Mouse (Mus musculus) lung, postnatal 14 days (tissue): Measurements from ENCODE around the gene Mvb12a.
A peak's percentile ranks its signal among the peaks of the same experiment; 100 is the strongest.

Experiments
- DNase-seq: peaks from one replicate; pipeline ENCODE4 v3.0.0; 2021

Mvb12a gene

DNA sequence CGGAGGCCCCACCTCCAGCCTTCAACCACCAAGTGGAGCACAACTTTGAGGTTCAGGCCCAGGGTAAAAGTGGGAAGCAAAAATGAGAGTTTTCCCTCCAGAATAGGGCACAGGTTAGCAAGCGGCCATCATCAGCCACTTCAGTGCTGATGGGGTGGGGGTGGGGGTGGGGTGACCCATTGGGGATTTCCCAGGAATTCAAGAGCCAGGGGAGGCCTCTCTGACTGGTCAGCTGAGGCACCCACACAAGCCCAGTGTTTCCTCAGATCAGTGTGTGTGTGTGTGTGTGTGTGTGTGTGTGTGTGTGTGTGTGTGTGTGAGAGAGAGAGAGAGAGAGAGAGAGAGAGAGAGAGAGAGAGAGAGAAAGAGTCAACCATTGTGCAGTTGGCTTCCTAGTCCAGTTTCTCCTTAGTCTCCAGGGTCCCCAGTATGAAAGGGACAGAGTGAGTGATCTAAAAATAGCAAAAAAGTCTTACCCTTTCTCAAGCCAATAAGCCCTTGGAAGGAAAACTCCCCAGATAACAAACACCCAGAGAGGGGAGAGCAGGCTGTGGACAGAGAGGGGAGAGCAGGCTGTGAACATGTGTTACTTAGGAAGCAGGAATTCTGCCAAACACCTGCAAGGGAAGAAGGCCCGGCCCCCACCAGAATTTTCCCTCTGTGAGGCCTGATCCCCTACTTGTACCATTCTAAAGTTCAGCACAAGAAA lies 15.4 kb upstream of the Mvb12a start:
- DNase-seq = no peak

DNA sequence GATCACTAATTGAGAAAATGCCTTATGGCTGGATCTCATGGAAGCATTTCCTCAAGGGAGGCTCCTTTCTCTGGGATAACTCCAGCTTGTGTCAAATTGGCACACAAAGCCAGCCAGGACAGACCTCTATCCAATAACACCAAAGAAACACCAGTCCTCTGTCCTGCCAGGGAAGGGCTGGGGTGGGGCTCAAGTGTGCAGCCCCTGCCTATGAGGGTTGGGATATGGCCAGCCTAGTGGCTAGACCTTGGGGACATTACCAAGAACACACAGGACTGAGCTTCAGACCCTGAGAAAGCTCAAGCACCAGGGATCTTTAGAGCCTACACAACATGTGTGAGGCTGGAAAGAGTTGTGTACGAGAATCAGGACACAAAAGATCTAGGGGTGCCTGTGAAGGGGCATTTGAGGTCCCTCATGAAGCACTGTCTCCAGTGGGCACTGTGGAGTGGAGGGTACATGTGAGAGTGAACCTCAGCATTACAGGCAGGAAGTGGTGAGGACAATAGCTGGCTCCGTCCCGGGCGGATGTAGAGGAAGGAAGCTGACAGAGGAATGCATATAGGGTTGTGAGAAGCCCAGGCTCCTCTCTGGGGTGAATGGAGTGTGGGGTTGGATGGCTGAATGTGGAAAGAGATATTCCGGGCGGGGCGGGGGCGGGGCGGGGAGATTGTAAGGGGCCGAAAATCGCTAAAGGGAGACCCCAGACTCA lies 14.2 kb upstream of the Mvb12a start:
- DNase-seq = peak; percentile 59

DNA sequence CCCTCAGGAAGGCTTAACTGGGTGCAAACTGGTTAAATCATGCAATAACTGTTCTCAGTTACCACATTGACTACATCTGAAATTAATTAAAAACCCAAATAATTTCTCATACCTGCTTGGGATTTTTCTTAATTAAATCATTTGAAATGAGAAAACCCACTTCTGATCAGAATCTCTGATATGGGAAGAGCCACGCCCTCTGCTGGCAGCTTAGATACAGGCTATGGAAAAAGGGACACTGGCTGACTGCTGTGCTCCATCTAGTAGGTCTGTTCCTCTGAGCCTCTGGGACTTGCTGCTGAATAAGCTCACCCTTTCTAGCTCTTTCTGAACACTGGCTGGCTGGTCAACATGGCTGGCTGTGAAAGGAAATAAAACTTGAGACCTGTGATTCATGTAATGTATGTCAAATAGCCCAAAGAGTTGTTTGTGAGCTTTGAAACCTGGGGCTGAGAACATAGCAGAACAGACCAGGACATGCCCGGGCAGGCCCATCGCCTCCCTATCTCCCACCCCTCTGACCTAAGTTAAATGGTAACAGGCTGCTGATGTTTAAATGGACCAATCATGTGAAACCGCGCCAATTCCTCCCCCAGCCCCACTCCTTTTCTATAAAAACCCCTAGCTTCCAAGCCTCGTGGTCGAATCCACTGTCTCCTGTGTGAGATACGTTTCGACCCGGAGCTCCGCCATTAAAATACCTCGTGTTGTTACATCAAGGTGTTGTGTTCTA lies 11.8 kb upstream of the Mvb12a start:
- peak; percentile 46 for DNase-seq

DNA sequence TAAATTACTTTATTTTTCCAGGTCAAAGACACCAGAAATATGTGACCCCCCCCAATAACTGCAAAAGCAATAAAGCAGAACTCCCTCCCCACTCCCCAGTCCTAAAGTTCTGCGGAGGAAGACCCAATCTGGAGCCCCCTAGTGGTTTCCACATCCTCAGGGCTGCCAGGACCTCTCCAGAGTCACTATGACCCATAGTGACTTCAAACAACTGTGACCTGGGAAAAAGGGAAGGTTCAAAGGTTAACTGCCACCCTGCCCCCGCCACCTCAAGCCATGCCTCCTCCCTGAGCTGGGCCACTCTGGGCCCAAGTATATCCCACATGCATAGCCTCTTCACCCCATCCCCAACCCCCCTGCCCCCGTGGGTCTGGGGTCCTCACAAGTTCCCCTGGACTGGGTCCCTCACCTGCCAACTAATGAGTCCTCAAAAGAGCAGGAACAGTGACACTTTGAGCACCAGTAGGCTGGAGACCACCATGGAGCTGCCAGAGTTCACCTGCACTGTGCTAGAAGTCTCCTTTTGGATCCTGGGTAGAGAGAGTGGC lies 8.4 kb upstream of the Mvb12a start:
- DNase-seq = no peak

DNA sequence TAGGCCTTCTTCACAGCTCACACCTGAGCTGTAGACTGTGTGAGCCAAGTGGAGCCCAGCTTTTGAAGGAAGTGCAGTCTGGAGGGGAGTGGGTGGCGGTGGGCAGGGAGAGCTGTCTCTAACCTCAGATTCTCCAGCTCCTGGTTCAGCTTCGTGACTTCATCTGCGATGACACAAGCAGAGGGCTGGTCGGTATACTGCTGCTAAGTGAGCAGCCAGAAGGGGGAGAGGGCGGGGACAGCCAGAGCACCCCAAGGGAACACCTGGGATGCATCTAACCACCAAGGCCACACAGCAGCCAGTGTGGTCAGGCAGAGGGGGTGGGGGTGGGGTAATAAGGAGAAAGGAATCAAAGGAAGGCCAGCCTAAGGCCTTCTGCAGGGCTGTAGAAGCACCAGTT lies 7.1 kb upstream of the Mvb12a start:
- DNase-seq = no peak

DNA sequence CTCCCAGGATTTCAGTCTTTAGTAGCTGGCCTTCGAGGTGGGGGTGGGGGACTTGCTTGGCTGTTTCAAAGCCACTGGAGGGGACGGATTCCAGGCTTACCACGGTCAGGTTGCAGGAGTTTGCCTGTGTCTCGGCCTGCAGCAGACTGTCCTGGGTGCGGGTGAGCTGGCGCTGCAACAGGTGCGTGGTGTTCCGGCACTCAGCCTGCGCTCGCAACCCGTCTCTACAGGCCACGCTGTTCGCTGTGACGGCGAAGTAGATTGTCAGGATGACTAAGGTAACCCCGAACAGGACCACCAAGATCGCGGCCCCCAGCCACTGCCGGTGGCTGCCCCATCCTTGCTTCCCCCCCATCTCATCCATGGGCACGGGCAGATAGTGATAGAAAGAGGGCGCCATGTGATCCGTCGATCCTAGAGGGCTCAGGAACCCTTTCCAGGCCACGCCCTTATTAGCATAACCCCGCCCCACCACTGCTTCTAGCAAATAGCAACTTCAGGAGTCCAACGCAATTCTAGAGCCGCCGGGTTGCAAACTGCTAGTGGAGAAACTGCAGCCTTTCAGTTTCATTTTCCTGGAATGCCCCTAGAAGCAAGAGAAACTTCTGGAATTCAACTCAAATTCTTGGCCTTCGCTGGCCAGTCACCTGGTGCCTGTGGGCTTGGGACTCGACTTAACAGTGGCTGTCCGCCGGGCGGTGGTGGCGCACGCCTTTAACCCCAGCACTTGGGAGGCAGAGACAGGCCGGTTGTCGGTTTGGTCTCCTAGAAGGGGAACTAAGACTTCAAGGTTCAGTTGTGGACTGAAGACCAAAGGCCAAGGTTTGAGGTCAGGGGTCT lies 5.5 kb upstream of the Mvb12a start, which contains the start of gene Bst2:
Bst2 (minus strand) TSS at position 429 of the 840 bp plus-strand sequence.
- DNase-seq = peak; percentile 92

DNA sequence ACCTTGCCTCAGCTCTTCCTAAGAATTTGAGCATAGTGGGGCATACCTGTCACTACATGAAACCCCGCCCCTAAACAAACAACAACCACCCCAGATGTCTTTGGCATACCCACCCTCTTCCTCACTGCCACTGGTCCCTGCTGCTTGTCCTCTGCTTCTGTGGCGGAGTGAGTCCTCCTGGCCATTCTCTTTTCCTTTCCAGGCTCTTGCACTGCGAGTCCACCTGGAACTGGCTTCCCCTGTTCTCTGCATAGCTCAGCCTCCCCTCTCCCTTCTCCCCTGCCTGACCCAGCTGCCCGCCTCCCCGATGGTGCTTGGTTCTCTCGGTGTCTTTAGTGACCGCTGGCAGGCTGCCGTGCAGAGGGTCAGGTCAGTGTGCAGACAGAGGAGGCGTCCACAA lies 1.0 kb downstream of the Mvb12a start:
- no peak for DNase-seq

DNA sequence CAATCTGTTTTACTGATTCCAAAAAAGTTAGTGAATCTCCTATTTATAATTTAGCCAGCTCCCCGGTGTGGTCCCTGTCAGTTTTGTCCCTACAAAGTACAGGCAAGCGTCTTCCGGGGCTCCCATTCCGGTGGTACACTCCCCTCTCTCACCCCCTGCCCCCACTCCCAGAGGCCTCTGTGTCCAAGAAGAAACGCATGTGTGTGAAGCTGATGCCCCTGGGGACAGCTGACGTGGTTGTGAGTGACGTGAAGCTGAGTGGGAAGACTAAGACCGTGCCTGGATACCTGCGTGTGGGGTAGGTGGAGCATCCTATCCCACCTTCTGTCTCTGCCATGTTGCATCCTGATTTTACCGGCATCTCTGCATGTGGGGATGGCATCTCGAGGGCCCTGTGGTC lies 2.3 kb downstream of the Mvb12a start:
- no peak for DNase-seq

DNA sequence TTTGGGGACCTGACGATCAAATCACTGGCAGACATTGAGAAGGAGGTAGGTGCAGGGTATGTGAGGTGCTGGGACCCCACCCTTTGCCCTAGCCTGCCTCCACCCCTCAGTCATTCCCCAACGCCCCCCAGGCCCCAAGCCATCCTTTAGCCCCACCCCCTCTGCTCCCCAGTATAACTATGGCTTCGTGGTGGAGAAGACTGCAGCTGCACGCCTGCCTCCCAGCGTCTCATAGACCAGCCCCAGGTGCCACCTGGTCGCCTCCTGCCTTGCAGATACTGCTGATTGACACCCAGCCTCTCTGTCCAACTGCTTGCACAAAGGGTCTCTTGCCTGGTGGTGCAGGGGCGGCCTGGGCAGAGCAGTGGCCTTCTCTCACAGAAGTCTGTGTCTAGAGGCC lies 4.9 kb downstream of the Mvb12a start:
- no peak for DNase-seq

DNA sequence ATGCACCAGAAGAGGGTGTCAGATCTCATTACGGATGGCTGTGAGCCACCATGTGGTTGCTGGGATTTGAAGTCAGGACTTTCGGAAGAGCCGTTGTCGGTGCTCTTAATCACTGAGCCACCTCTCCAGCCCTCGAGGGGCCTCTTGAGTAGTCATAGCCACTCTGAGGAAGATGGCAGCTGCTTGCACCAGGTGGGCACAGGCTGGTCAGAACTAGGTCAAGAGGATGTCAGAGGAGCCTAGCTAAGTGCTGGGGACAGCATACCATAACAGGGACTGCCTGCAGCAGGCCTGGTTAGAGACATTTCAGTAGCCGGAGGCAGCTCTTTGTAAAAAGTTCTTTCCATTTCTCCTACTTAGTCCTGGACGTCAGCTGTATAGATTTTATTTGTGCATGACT lies 8.0 kb downstream of the Mvb12a start:
- no peak for DNase-seq

DNA sequence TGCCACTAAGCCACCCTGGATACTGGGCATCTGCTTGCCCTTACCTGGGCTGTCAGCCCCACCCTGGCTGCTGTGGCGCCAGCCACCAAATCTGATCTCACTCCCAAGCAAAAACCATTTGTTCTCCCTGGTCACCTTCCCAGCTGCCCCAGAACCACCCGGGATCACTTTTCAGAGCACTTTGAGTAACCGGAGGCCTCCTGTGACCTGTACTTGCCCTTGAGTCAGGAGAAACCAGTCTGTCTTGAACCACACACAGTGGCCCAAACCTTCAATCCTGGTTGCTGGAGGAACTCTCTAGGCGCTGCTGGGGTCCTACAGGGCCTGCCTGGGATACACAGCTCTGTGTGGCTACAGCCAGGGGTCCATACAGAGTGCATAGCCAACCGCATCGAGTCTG lies 10.0 kb downstream of the Mvb12a start:
- DNase-seq = no peak

DNA sequence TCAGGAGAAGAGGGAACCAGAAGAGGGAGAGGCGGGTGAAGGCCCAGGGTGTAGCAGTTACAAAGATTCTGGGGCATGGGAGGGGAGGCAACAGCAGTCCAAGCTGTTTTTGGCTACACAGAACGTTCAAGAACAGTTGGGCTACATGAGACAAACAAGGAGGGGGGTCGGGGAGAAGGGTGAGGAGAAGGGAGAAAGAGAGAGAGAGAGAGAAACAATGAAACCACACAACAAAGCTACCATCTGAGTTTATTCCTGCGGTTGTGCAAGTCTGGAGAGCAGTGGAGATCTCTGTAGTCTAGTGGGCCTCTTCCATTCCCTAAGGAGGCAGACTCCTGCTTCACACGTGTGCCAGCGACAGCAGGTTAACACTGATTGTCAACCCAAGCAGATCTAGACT lies 11.3 kb downstream of the Mvb12a start:
- DNase-seq = no peak

DNA sequence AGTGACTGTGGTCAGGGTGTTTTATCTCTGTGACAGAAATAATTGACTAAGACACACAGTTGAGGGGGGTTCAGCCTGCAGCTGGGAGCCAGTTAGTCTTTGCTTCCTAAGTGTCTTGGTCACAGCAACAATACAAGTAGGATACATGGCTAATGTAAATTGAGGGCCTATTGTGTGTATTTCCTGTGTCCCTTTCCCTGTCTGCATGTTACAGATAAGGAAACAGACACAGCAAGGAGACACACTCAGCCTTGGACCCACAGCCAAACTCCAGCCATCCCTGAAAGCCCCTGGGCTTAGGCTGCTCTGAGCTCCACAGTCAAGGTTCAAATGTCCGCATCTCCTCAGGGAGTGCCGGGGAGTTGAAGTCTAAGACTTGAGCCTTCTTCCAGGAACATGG lies 11.9 kb downstream of the Mvb12a start:
- no peak for DNase-seq

DNA sequence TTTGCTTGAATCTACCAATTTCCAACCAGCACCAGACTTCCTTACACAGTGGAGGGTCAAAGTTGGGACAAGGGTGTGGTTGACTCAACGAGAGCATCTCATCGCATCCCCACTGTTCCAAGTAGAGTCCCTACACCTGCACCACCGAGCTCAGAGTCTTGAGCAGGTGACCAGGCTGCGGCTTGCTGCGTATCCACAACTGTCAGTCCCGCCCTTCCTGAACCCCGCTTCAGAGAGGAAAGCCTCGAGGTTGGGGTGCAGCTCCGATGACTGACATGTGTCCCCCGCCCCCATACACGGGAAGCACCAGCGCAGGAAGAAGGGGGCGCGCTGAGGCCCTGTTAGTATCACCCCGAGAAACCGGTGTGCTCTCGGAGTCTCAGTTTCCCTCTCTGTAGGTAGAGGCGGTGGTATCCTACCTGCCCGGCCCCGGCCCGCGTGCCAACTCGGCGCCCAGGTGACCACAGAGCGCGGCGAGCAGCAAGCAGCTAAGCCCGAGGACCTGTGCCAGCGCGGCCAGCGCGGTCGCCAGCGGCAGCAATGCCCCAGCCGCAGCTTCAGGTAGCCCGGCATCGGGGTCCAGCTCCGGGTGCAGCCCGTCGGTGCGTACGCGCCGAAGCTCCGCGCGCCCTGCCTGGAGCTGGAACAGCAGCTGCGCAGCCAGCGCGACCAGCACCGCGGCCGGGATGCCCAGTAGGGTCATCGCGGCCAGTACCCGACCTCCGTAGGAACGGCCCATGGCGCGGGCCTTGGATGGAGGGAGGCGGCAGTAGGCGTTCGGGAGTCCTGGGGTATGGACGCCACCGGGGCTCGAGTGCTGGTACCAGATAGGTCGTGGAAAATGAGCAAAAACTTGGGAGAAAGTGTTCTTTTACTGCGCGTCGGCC lies 15.6 kb downstream of the Mvb12a start, which contains the start of gene Tmem221:
Tmem221 (minus strand) TSS at position 801 of the 887 bp plus-strand sequence.
- no peak for DNase-seq

DNA sequence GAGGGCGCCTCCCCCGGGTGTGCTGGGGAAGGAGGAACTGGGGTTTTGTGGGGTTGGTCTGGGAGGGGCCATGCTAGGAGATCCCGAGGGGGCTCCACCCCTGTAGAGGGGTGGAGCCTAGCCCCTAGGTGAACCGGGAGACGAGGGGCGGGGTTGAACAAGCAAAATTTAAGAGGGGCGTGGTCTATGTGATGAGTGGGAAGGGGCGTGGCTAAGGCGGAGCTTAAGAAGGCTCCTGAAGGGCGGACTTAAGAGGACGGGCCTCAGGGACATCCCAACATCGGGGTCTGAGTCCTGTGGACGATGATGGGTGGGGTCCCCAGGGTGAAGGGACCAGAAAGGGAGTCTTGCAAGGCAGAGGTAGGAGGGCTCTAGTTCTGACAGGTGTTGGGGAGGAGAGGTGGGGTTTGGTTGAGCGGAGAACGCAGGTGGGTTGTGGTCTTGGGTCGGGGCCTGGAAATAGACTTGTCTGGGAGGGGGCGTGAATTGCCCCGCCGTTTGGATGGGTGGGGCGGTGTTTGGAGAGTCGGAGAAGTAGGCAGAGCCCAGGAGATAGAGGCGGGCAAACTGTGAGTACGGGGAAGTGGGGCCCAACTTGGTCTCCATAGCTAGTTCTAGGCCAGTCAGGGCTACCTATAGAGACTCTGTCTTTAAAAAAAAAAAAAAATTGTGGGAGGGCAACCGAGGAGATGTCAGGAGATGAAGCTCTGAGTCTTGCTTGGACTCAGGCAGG lies 16.4 kb downstream of the Mvb12a start:
- DNase-seq = peak; percentile 80

DNA sequence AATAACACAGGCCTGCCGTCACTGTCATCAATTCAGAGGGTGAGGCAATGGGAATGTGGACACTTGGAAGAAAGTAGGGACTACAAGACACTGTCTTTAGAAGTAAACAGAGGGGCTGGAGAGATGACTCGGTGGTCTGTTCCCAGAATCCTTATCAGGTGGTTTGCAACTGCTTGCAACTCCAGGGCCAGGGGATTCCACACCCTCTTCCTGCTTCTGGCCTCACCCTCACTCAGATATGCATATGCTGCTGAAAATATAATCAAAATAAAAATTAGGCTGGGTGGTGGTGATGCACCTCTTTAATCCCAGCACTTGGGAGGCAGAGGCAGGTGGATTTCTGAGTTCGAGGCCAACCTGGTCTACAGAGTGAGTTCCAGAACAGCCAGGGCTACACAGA lies 17.3 kb downstream of the Mvb12a start:
- no peak for DNase-seq

DNA sequence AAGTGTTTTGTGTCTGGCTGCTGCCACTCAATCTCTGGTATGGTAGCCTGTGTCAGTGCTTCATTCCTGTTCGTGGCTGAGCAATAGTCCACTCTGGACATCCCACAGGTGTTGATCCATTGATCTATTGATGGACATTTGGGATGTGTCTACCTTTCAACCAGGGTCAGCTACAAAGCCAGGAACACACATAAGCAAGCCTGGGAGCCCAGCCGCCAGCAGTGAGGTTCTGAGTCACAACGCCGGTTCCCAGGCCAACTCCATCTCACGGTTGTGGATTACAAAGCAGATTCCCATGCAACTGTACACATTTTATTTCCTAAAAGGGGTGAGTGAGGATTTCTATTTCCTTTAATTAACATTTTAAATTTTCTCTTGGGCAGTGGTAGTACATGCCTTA lies 18.0 kb downstream of the Mvb12a start:
- DNase-seq = no peak

DNA sequence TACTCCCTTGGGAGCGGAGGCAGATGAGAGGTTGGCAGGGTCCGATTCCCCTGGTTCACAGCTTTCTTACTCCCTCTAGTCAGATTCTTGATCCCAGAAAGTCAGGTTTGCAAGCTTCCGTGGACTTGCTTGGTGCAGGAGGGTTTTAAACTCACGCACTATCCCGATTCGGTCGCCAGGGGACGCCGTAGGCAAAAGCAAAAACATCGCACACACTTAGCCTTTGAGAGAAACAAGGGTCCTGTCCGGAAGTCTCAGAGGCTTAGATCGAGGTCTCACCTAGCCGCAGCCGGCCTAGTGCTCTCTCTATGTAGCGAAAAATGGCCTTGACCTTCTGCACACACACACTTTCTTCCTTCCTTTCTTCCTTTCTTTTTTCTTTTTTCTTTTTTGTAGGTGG lies 18.7 kb downstream of the Mvb12a start:
- peak; percentile 77 for DNase-seq

DNA sequence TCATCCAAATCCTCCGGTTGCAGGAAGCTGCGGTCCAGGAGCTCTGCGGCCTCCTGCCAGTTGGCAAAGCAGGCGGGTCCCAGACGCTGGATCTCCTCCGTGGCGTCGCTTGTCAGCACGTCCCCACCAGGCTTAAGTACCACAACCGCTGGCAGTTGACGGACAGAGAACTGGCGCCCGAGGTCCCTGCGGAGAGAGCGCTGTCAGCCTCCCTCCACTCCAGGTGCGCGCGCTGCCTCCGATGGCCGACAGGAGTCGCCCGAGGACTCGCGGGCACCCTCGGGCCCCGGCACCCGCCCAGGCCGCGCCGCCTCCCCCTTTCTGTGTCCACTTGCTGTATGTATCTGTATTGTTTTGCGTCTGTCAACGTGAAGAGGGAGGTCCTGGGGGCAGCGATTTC lies 20.0 kb downstream of the Mvb12a start:
- DNase-seq = peak; percentile 91

DNA sequence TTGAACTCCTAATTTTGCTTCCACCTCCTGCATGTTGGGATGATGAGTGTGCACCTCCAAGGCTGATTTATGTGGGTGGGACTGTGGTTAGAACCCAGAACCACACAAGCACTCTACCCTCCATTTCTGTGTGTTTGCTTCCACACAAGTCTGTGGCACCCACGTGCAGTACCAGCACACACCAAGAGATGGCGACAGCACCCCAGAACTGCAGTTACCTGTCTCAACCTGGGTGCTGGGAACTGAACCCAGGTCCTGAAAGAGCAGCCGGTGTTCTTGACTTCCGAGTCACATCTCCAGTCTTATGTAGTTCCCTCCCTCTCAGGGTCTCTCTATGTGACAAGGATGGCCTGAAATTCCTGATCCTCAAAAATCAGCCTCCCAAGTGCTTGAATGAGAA lies 21.3 kb downstream of the Mvb12a start:
- no peak for DNase-seq

DNA sequence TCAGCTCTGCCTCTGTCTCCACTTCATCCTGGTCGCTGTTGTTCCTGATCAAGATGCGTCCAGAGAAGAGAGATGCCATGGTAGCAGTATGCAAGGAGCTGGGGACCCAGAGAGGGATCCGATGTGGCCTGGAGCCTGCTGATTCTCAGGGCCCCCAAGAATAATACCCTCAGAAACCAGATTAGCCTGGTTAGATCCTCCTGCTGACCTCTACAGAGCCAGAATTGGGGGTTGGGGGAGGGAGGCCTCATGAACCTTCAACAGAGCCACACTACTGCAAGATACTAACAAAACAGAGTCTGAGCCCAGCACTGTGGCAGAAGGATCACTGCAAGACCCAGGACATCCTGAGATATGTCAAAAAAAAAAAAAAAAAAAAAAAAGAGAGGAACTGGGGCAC lies 23.8 kb downstream of the Mvb12a start, which contains the start of gene Nxnl1:
Nxnl1 (minus strand) TSS at position 101 of the 400 bp plus-strand sequence.
- DNase-seq = no peak
